Mouse (Mus musculus): ENCODE data around the gene Klhl3. TPM values are rescaled to one million over a fixed set of nuclear protein-coding genes. Genes with fewer than 3 reads are reported as not detected.
"Not testable (repeated sequence)": the region's sequence is repeated elsewhere in the genome, so short reads cannot be mapped to it uniquely, and the experiment has no call there.

Gene Klhl3
- polyA plus RNA-seq, 1 experiment from 2014 or later = 0.35 TPM

DNA sequence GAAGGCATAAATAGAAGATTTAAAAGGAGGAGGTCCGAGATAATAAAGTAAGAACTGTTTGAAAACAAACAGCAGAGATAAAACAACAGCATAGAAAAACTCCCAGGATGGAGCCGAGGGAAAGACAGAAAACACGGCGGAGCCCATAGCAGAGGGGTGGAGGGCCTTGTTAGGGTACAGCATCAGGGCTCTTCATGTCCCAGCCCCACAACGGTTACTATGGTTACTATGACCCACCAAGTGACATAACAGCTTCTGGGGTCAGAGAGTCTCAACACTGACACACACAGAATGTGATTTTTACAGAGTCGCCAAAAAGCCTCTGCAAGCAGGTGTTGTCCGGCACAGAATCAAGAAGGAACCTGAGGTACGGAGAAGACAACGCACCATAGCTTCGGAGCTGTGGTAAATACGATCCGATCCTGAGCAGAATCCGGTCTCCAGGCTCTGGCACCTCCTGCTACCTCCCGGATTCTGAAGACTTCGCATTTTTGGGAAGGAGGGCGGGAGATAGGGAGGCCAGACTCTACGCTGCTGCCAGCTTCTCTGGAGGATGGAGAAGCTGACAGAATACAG is 35.0 kb upstream of the Klhl3 start:
- in situ Hi-C loops (cut with MboI; ENCODE audit: low pct_unique_long_range_greater_than_20kb) = no loop called here
- DNase-seq (ENCODE audit: low read depth, low spot score) = no peak
- no peaks in the 10 kb centered on the region for H3K27me3 ChIP-seq
- peak; percentile 85 for ATAC-seq
- ChIA-PET POLR2A (interaction anchor here (0.9 to 1.8 kb wide), 3 partner anchors 9 to 21 kb away, joined by 3 to 4 read pairs (median 3); no protein-coding TSS in a partner anchor), CTCF (interaction anchor here (0.7 to 1.8 kb wide), 12 partner anchors 10 to 442 kb away, joined by 3 to 17 read pairs (median 6); partner anchors contain the start of gene Hnrnpa0)
- no peak for TF ChIP-seq CTCF (IDR thresholded peaks at IDR 0.05)

DNA sequence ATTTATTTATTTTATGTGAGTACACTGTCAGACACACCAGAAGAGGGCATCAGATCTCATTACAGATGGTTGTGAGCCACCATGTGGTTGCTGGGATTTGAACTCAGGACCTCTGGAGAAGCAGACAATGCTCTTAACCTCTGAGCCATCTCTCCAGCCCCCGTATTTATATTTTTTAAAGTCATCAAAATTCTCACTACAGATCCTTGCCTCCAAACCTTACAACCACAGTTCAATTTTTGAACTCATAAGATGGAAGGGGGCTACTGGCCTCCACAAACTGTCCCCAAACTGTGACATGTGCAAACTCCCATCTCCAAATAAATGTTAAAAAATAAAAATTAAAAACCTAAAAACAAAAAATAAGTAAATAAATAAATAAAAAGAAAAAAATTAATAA is 34.4 kb upstream of the Klhl3 start:
- ATAC-seq = no peak
- in situ Hi-C loops (cut with MboI; ENCODE audit: low pct_unique_long_range_greater_than_20kb) = no loop called here

DNA sequence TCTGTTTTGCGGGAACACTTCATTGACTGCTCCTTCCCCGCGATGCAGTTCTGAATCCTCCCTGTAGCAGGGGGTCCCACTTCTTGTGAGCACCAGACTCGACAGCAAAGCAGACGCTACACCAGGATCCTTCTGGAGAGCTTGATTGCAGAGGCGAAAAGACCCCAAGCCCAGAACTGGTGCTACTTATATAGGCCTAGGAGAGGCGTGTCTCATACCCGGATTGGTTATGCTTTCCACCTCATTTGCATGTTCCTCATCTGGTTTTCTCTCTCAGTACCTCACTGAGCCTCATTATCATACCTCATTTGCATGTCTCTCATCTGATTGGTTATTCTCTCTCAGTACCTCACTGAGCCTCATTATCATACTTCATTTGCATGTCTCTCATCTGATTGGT is 33.2 kb upstream of the Klhl3 start:
- in situ Hi-C loops (cut with MboI; ENCODE audit: low pct_unique_long_range_greater_than_20kb); ATAC-seq; CTCF ChIA-PET; DNase-seq (ENCODE audit: low read depth, low spot score); H3K27me3 ChIP-seq; POLR2A ChIA-PET: not testable (repeated sequence)

More for the DNA sequence above, 34.4 kb upstream of the Klhl3 start:
- POLR2A ChIA-PET = interaction anchor here (1.8 kb wide), 1 partner anchor 20 kb away, joined by 4 read pairs; no protein-coding TSS in a partner anchor
- peak; percentile 24 for TF ChIP-seq CTCF (IDR thresholded peaks at IDR 0.05)
- CTCF ChIA-PET = interaction anchor here (1.0 to 1.7 kb wide), 3 partner anchors 12 to 47 kb away, joined by 4 to 8 read pairs (median 6); no protein-coding TSS in a partner anchor
- no peaks in the 10 kb centered on the region for H3K27me3 ChIP-seq
- no peak for DNase-seq (ENCODE audit: low read depth, low spot score)

DNA sequence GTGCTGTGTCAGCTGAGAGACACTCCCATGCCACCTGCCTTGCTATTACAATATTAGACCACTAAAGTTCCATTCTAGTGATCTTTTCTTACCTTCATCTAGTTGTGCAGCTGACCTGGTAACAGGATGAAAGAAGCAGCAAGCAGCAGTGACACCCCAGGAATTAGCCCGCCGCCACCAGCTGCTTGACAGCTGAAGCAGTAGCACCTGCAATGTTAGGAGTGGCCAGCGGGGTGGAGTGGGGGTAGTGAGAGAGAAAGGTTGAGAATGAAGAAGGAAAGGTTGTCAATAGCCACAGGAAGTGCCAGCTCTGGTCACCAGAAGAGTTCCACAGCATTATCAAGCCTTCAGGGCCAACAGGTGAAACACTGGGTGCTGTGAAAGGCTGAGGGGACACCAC is 18.3 kb upstream of the Klhl3 start:
- DNase-seq (ENCODE audit: low read depth, low spot score) (no peak), ATAC-seq (no peak)
- ChIA-PET CTCF (interaction anchor here (1.1 kb wide), 1 partner anchor 12 kb away, joined by 4 read pairs; no protein-coding TSS in a partner anchor), POLR2A (no interaction called here)
- H3K27me3 ChIP-seq = no peaks in the 10 kb centered on the region
- TF ChIP-seq CTCF (IDR thresholded peaks at IDR 0.05) = no peak
- in situ Hi-C loops (cut with MboI; ENCODE audit: low pct_unique_long_range_greater_than_20kb) = no loop called here

DNA sequence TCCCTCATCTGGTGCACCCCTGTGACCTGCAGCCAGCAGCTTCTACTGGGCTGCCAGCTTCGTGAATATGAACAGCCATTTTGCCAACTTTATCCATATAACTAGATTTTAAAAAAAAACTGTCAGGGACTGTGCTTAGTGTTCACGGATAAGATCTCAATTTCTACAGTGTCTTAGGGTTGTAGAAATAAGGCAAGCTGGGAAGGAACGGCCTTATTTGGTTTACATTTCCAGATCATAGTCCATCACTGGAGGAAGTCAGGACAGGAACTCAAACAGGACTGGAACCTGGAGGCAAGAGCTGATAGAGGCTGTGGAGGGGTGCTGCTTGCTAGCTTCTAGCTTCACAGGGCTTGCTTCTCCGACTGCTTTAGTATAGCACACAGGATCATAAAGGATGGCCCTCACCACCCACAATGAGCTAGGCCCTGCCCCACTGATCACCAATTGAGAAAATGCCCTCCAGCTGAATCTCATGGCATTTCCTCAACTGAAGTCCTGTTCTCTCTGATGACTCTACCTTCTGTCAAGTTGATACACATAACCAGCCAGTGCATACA is 16.4 kb upstream of the Klhl3 start:
- POLR2A ChIA-PET = interaction anchor here (0.6 kb wide), 1 partner anchor 38 kb away, joined by 4 read pairs; no protein-coding TSS in a partner anchor
- ATAC-seq (no peak), DNase-seq (ENCODE audit: low read depth, low spot score) (no peak)
- no peak for TF ChIP-seq CTCF (IDR thresholded peaks at IDR 0.05)
- in situ Hi-C loops (cut with MboI; ENCODE audit: low pct_unique_long_range_greater_than_20kb) = no loop called here
- no peaks in the 10 kb centered on the region for H3K27me3 ChIP-seq
- CTCF ChIA-PET = interaction anchor here (2.3 kb wide), 1 partner anchor 19 kb away, joined by 8 read pairs; no protein-coding TSS in a partner anchor

GRCm38 (mm10) chr13:58128768-58129671 is 15.6 kb upstream of the Klhl3 start:
- no peak for TF ChIP-seq CTCF (IDR thresholded peaks at IDR 0.05)
- ATAC-seq (peak; percentile 93), DNase-seq (ENCODE audit: low read depth, low spot score) (no peak)
- in situ Hi-C loops (cut with MboI; ENCODE audit: low pct_unique_long_range_greater_than_20kb) = no loop called here
- no peaks in the 10 kb centered on the region for H3K27me3 ChIP-seq
- ChIA-PET POLR2A (interaction anchor here (0.5 kb wide), 1 partner anchor 261 kb away, joined by 4 read pairs; no protein-coding TSS in a partner anchor), CTCF (interaction anchor here (2.3 kb wide), 1 partner anchor 20 kb away, joined by 8 read pairs; no protein-coding TSS in a partner anchor)

DNA sequence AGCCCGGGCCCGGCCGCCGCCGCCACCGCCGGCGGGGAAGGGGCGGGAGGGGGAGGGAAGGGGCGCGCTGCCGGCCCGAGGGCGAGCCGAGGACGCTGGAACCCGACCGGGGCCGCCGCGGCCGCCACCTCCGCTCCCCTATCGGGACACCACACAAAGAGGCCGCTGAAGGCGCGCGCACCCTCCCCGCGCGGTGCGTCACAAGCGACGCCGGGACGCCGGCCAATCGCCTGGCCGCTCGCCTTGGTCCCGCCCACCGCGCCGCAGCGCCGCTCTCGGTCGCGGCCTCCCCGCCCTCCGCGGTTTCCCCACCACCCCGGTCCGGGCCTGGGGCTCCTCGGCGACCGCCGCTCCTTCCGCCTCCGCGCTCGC is 15.0 kb upstream of the Klhl3 start, which contains the start of gene Hnrnpa0:
Gene Hnrnpa0 (minus strand): TSS at position 161 of the 372 bp plus-strand sequence.
- ChIA-PET CTCF (interaction anchor here (2.3 kb wide), 1 partner anchor 21 kb away, joined by 8 read pairs; no protein-coding TSS in a partner anchor), POLR2A (interaction anchor here (0.5 to 1.5 kb wide), 3 partner anchors 8 to 262 kb away, joined by 3 to 4 read pairs (median 4); no protein-coding TSS in a partner anchor)
- peak; percentile 63 for ATAC-seq
- no peaks in the 10 kb centered on the region for H3K27me3 ChIP-seq
- in situ Hi-C loops (cut with MboI; ENCODE audit: low pct_unique_long_range_greater_than_20kb) = no loop called here
- DNase-seq (ENCODE audit: low read depth, low spot score) = no peak
- no peak for TF ChIP-seq CTCF (IDR thresholded peaks at IDR 0.05)

DNA sequence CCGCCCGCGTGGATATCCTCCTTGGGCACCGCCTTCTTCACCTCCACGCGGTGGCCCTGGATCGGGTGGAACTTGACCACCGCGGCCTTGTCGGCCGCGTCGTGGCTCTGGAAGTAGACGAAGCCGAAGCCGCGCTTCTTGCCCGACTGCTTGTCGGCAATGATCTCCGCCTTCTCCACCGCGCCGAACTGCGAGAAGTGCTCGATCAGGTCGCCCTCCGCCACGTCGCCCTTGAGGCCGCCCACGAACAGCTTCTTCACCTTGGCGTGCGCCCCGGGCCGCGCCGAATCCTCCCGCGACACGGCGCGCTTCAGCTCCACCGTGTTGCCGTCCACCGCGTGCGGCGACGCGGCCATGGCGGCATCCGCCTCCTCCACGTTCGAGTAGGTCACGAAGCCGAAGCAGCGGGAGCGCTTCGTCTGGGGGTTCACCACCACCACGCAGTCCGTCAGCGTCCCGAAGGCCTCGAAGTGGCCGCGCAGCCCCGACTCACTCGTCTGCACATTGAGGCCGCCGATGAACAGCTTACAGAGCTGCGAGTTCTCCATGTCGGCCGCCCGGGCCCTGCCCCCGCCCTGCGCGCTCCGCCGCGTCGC is 14.5 kb upstream of the Klhl3 start:
- no peaks in the 10 kb centered on the region for H3K27me3 ChIP-seq
- DNase-seq (ENCODE audit: low read depth, low spot score) (no peak), ATAC-seq (peak; percentile 6)
- TF ChIP-seq CTCF (IDR thresholded peaks at IDR 0.05) = no peak
- ChIA-PET CTCF (interaction anchor here (2.3 kb wide), 1 partner anchor 21 kb away, joined by 8 read pairs; no protein-coding TSS in a partner anchor), POLR2A (interaction anchor here (0.6 to 1.5 kb wide), 2 partner anchors 9 to 21 kb away, joined by 3 to 4 read pairs; no protein-coding TSS in a partner anchor)
- in situ Hi-C loops (cut with MboI; ENCODE audit: low pct_unique_long_range_greater_than_20kb) = no loop called here

GRCm38 (mm10) chr13:58126862-58127765 is 13.7 kb upstream of the Klhl3 start:
- ChIA-PET POLR2A (interaction anchor here (0.6 to 1.5 kb wide), 2 partner anchors 22 to 105 kb away, joined by 3 to 4 read pairs; no protein-coding TSS in a partner anchor), CTCF (interaction anchor here (1.6 kb wide), 1 partner anchor 10 kb away, joined by 4 read pairs; no protein-coding TSS in a partner anchor)
- in situ Hi-C loops (cut with MboI; ENCODE audit: low pct_unique_long_range_greater_than_20kb) = no loop called here
- ATAC-seq (no peak), DNase-seq (ENCODE audit: low read depth, low spot score) (no peak)
- TF ChIP-seq CTCF (IDR thresholded peaks at IDR 0.05) = no peak
- H3K27me3 ChIP-seq = no peaks in the 10 kb centered on the region
